Mouse (Mus musculus) left cerebral cortex, postnatal 25 days (tissue): ENCODE measurements around the gene Prpsap1. TPM values are rescaled to one million over a fixed set of nuclear protein-coding genes. Genes with fewer than 3 reads are reported as not detected.
"Not testable (repeated sequence)": the region's sequence is repeated elsewhere in the genome, so short reads cannot be mapped to it uniquely, and the experiment has no call there.

Experiments
- DNase-seq, 2 experiments: peaks; one replicate each; pipeline ENCODE4 v3.0.0; 2022; ENCODE audit warnings: low spot score in 2 of 2, mixed read lengths in 1 of 2
- intact Hi-C: fragments of 180-260 bp; cut with DNase I; formaldehyde crosslinking; loops from one replicate; pipeline ENCODE4 v1.15.1; 2025
- total RNA-seq, 2 experiments: library from RNA; stranded (reverse); gene quantifications; 2 replicates each; pipeline ENCODE4 v1.2.3; 2021

The Prpsap1 gene
- total RNA-seq, 2 experiments from 2014 or later = 65.7 to 76.2 TPM

GRCm38 (mm10) chr11:116491338-116491737 is 2.7 kb downstream of the Prpsap1 start:
- no peak for DNase-seq
- intact Hi-C loops = loop anchor here (5.0 kb wide), 1 partner anchor 41 kb away; the partner anchor contains the start of gene Sphk1

GRCm38 (mm10) chr11:116490232-116491107 is 3.5 kb downstream of the Prpsap1 start:
- DNase-seq = peak; percentile 89 to 90
- intact Hi-C loops = loop anchor here (5.0 kb wide), 1 partner anchor 42 kb away; the partner anchor contains the start of gene Sphk1

- no peak for DNase-seq
- intact Hi-C loops = loop anchor here (5.0 kb wide), 1 partner anchor 42 kb away; the partner anchor contains the start of gene Sphk1
These were observed 4.2 kb downstream of the Prpsap1 start for GRCm38 (mm10) chr11:116489771-116490231.

GRCm38 (mm10) chr11:116488693-116489375 is 5.2 kb downstream of the Prpsap1 start:
- no peak for DNase-seq
- intact Hi-C loops = no loop called here

- no peak for DNase-seq
- intact Hi-C loops = no loop called here
These were observed 5.8 kb downstream of the Prpsap1 start for GRCm38 (mm10) chr11:116488207-116488606.

- no peak for DNase-seq
- intact Hi-C loops = no loop called here
These were observed 9.7 kb downstream of the Prpsap1 start for GRCm38 (mm10) chr11:116484261-116484660.

- intact Hi-C loops = no loop called here
- DNase-seq = no peak
These were observed 12.2 kb downstream of the Prpsap1 start for GRCm38 (mm10) chr11:116481776-116482175.

- DNase-seq = no peak
- intact Hi-C loops = no loop called here
These were observed 13.0 kb downstream of the Prpsap1 start for GRCm38 (mm10) chr11:116480975-116481374.

- DNase-seq = no peak
- intact Hi-C loops = no loop called here
These were observed 14.2 kb downstream of the Prpsap1 start for GRCm38 (mm10) chr11:116479832-116480231.

- no peak for DNase-seq
- intact Hi-C loops = no loop called here
These were observed 15.0 kb downstream of the Prpsap1 start for GRCm38 (mm10) chr11:116478978-116479377.

- DNase-seq = no peak
- intact Hi-C loops = no loop called here
These were observed 16.7 kb downstream of the Prpsap1 start for GRCm38 (mm10) chr11:116477160-116477759.

GRCm38 (mm10) chr11:116476696-116477095 is 17.3 kb downstream of the Prpsap1 start:
- DNase-seq = no peak
- intact Hi-C loops = no loop called here

GRCm38 (mm10) chr11:116476041-116476440 is 18.0 kb downstream of the Prpsap1 start:
- peak; percentile 27 to 50 for DNase-seq

GRCm38 (mm10) chr11:116472275-116472674 is 21.7 kb downstream of the Prpsap1 start:
- DNase-seq = peak in 1 of 2 experiments; percentile 24
- intact Hi-C loops = no loop called here

More at GRCm38 (mm10) chr11:116476041-116476440, 18.0 kb downstream of the Prpsap1 start:
- intact Hi-C loops = no loop called here

GRCm38 (mm10) chr11:116470896-116471295 is 23.1 kb downstream of the Prpsap1 start:
- DNase-seq = no peak
- intact Hi-C loops = no loop called here

- intact Hi-C loops = no loop called here
- no peak for DNase-seq
These were observed 23.8 kb downstream of the Prpsap1 start for GRCm38 (mm10) chr11:116470249-116470648.

- intact Hi-C loops = loop anchor here (10.0 kb wide), 1 partner anchor 534 kb away; the partner anchor contains the start of genes Recql5 and Sap30bp
- not testable (repeated sequence) for DNase-seq
These were observed 25.7 kb downstream of the Prpsap1 start for GRCm38 (mm10) chr11:116468338-116468737.

- no peak for DNase-seq
- intact Hi-C loops = loop anchor here (10.0 kb wide), 1 partner anchor 531 kb away; the partner anchor contains the start of genes Recql5 and Sap30bp
These were observed 27.9 kb downstream of the Prpsap1 start, which contains the start of gene Qrich2 for GRCm38 (mm10) chr11:116466141-116466540. Qrich2 (minus strand) TSS chr11:116466241.

GRCm38 (mm10) chr11:116463833-116464232 is 30.2 kb downstream of the Prpsap1 start:
- intact Hi-C loops = loop anchor here (5.0 to 10.0 kb wide), 2 partner anchors 237 to 529 kb away; partner anchors contain the start of genes Recql5 and Sap30bp
- DNase-seq = peak; percentile 78 to 85
